Mouse (Mus musculus): ENCODE data around the gene Upk3a. TPM values are rescaled to one million over a fixed set of nuclear protein-coding genes. Genes with fewer than 3 reads are reported as not detected.

Upk3a gene
- polyA plus RNA-seq, 1 experiment from 2014 or later, result 0.23 TPM

DNA sequence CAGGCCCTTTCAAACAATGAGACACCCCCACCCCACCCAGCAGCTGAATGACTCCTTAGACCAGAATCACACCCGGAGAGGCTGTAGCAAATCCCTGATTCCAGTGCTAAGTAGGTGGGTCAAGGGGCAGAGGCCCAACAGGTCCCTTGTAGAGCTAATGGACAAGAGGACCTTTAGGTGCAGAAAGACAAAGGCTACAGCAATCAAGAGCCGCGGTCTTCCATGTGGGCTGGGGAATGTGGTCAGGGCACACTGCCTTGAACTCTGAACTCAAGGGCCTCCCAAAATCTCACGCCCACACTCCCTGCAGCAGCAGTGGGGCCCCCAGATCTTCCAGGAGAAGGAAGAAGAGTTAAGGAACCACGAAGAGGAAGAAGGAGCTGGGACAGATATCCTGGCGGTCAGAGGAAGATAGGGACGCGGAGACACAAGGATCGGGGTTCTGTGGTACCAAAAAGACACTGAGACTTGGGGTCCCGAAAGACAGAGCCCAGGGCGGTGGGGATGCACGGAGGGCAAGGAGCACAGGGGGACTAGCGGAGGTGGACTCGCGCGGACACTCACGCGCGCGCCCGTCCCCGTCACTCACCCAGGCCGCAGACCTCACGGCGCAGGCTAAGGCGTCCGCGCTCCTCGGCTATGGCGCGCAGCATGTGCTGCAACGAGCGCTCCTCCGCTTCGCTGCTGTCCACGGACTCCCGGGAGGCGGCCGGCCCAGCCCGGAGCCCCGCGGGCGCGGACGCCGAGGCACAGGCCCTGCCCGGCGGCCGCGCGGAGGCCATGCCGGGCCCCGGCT, 29.7 kb upstream of the Upk3a start:
- Histone ChIP-seq H3K27me3 (0 out of 2 replicates have a peak, but pooled peaks cover 4% of the 10 kb centered on the region), H3K36me3 (no peaks in the 10 kb centered on the region), H3K9me3 (replicated peaks) (no peaks in the 10 kb centered on the region), H3K4me2 (peak overlapping the region; percentile 89), H3K4me1 (replicated peaks) (peaks cover 17% of the 10 kb centered on the region), H3K4me3 (peak overlapping the region; percentile 85), H3K9ac (peak overlapping the region; percentile 95), H3K27ac (peak overlapping the region; percentile 61)
- under 1% methylated on average over 47 of the region's 53 CpGs for WGBS
- ATAC-seq (replicated peaks; ENCODE audit: insufficient number of reproducible peaks, insufficient read depth, low FRiP score, low read depth), result peak; percentile 42

DNA sequence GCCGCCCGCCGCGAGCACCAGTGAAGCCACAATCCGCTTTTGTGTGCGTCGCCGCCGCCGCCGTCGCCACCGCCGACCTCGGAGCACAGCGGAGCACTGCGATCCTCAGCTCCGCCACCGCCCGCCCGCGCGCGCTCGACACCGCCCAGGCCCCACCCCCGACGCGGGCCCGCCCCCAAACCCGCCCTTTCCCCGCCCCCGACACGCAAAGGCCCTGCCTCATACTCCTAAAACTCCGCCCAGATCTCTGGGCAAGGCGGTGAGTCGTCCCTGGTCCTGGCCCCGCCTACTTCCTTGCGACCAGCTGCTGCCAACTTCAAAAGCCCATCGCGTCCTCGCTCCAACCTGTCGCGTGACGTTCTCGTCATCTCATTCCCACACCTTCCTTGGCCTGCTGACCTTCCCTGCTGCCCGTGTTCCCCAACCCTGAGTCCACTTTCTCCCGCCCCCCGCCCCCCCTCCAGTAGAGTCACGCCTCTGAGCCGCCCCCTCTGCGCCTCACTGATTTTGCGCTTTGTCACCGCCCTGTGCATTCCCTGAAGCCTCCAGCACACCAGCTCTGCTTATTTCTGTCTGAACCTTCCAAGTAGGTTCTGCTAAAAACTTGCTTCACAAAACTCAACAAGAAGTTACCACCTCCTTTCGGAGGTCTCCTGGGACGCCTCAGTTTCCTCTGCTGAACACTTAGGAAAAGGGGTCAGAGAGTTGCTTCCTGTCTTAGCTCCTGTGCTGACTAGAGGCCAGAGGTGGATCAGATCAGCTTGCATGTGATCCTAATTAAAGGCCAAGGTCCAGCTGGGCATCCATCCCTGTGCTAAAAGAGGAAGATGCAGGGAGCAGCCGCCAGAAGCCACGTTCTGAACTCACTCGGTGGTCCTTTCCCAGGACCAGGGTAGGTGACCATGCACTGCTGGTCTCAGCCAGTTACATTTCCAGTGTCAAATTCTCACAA, 28.8 kb upstream of the Upk3a start, which contains the start of gene 5031439G07Rik:
Gene 5031439G07Rik (minus strand): TSS at position 678 of the 952 bp plus-strand sequence.
- Histone ChIP-seq H3K27me3 (0 out of 2 replicates have a peak, but pooled peaks cover 4% of the 10 kb centered on the region), H3K4me1 (replicated peaks) (peaks cover 17% of the 10 kb centered on the region), H3K9me3 (replicated peaks) (no peaks in the 10 kb centered on the region), H3K36me3 (no peaks in the 10 kb centered on the region), H3K27ac (peak within 1 kb of the TSS; percentile 77), H3K9ac (peak within 1 kb of the TSS; percentile 95), H3K4me3 (peak within 1 kb of the TSS; percentile 85), H3K4me2 (peak within 1 kb of the TSS; percentile 89)
- under 1% methylated on average over 54 of the region's 59 CpGs for WGBS
- peak; percentile 94 for ATAC-seq (replicated peaks; ENCODE audit: insufficient number of reproducible peaks, insufficient read depth, low FRiP score, low read depth)

DNA sequence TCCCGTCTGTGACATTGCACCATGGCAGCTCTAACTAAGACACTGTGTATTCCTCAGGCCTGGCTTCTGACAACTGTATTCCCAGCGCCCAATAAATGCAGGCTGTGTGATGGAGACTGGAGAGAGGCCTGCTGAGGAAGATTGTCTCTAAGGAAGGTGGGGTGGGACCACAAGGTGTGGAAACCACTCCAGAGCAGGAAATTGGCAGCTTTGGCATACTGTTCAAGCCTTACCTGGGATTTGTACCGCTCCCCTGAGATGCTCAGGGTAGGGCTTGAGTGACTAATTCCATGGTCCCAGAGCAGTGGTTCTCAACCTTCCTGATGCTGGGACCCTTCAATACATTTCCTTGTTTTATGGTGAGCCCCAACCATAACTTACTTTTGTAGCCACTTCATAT, 27.8 kb upstream of the Upk3a start:
- 62% methylated on average over 3 of the region's 3 CpGs for WGBS
- Histone ChIP-seq H3K27me3 (0 out of 2 replicates have a peak, but pooled peaks cover 4% of the 10 kb centered on the region), H3K9me3 (replicated peaks) (no peaks in the 10 kb centered on the region), H3K9ac (no peak overlapping the region), H3K27ac (no peak overlapping the region), H3K4me3 (no peak overlapping the region), H3K4me2 (no peak overlapping the region), H3K36me3 (no peaks in the 10 kb centered on the region), H3K4me1 (replicated peaks) (peaks cover 17% of the 10 kb centered on the region)
- no peak for ATAC-seq (replicated peaks; ENCODE audit: insufficient number of reproducible peaks, insufficient read depth, low FRiP score, low read depth)

DNA sequence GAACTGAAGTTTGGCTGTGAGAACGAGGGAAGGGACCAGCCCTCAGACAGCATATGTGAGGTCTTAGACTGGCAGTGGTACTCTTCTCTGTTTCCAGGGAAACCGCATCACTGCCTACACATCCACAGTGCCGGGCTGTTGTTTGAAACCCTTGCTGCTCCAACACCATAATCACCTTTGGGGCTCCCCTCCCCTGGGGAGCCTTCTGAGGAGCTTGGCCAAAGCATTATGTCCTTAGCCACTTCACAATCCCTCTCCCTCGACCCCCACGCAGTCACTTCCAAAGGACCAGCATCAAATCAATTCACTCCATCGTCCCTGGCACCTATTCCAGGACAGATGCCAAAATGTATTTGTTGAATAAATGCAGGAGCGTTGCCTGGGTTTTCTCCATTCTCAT, 27.2 kb upstream of the Upk3a start:
- peaks cover 20% of the 10 kb centered on the region for H3K4me1 ChIP-seq (replicated peaks)
- no peak overlapping the region for H3K4me3 ChIP-seq
- no peak overlapping the region for H3K4me2 ChIP-seq
- H3K9me3 ChIP-seq (replicated peaks), result no peaks in the 10 kb centered on the region
- H3K36me3 ChIP-seq, result no peaks in the 10 kb centered on the region
- H3K27me3 ChIP-seq, result 0 out of 2 replicates have a peak, but pooled peaks cover 4% of the 10 kb centered on the region
- 68% methylated on average over 7 of the region's 7 CpGs for WGBS
- no peak overlapping the region for H3K27ac ChIP-seq
- H3K9ac ChIP-seq, result no peak overlapping the region
- no peak for ATAC-seq (replicated peaks; ENCODE audit: insufficient number of reproducible peaks, insufficient read depth, low FRiP score, low read depth)

DNA sequence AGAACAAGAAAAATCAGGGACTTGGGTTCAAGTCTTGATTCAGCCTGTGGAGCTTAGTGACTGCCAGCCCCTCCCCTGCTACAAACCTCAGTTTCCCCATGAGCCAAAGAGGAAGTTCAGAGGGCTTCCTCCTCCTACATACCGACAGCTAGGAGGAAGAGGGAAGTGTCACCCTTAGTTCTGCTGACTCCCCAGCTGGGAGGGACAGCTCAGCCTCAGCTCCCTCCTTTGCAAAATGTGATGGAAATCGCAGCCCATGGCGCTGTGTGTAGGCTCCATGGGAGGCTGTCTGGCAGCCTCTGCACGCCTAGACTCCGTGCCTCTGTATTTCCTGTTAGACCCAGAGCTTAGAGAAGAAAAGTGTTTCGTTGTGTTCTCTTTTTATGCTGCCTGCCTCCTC, 22.4 kb upstream of the Upk3a start:
- Histone ChIP-seq H3K27ac (no peak overlapping the region), H3K9ac (no peak overlapping the region), H3K27me3 (no peaks in the 10 kb centered on the region), H3K4me3 (no peak overlapping the region), H3K4me2 (no peak overlapping the region), H3K4me1 (replicated peaks) (peaks cover 3% of the 10 kb centered on the region; the same call in 1 of the 2 replicates), H3K36me3 (no peaks in the 10 kb centered on the region), H3K9me3 (replicated peaks) (no peaks in the 10 kb centered on the region)
- 17% methylated on average over 6 of the region's 6 CpGs for WGBS
- ATAC-seq (replicated peaks; ENCODE audit: insufficient number of reproducible peaks, insufficient read depth, low FRiP score, low read depth), result no peak

DNA sequence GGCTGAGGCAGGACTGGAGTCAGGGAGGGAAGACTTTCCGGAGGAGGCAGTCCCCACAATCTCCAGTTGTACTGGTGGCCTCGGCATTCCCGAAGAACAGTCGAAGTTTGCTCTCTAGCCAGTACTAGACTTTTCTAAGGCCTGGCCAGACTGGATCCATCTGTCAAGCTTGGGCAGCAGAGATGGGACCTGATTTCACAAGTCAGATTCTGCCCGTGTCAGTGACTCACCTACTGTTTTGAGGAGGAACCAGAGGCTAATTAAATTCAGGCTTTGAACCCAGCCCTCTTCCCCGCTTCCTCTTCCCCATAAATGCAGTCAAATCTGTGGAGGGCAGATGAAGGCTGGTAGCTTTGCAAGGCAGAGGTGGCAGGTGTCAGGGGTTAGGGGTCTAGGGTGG, 21.9 kb upstream of the Upk3a start:
- H3K4me1 ChIP-seq (replicated peaks), result peaks cover 3% of the 10 kb centered on the region; the same call in 1 of the 2 replicates
- 28% methylated on average over 6 of the region's 6 CpGs for WGBS
- H3K9me3 ChIP-seq (replicated peaks), result no peaks in the 10 kb centered on the region

DNA sequence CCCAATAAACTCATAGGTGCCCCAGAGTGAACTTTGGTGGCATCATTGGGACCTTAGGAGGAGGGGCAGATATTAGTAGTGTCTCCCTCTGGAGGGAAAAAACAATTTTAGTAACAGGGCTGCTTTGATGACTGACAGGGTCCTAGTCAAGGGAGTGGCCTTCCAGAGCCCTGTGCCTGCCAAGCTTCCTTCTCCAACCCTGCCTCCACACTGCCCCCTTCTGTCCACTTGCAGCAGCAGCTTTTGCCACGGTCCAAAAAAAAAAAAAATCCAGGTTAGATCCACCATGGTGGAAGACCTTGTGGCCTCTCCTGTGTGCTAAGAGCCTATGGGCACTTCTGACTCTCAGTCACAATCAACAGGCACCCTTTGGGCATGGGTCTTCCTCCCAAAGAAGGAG, 21.0 kb upstream of the Upk3a start:
- H3K27ac ChIP-seq, result no peak overlapping the region
- H3K9me3 ChIP-seq (replicated peaks), result no peaks in the 10 kb centered on the region
- ATAC-seq (replicated peaks; ENCODE audit: insufficient number of reproducible peaks, insufficient read depth, low FRiP score, low read depth), result 0 out of 2 replicates have a peak, but pooled peaks have one; percentile 39
- no peak overlapping the region for H3K9ac ChIP-seq
- H3K27me3 ChIP-seq, result no peaks in the 10 kb centered on the region; the same call in 1 of the 2 replicates
- WGBS, result 0% methylated on average over 1 of the region's 1 CpGs
- no peaks in the 10 kb centered on the region for H3K36me3 ChIP-seq
- no peak overlapping the region for H3K4me3 ChIP-seq
- no peak overlapping the region for H3K4me2 ChIP-seq
- H3K4me1 ChIP-seq (replicated peaks), result peaks cover 3% of the 10 kb centered on the region; the same call in 1 of the 2 replicates

More for the DNA sequence above, 21.9 kb upstream of the Upk3a start:
- H3K27ac ChIP-seq, result no peak overlapping the region
- H3K4me2 ChIP-seq, result no peak overlapping the region
- no peaks in the 10 kb centered on the region; the same call in 1 of the 2 replicates for H3K27me3 ChIP-seq
- ATAC-seq (replicated peaks; ENCODE audit: insufficient number of reproducible peaks, insufficient read depth, low FRiP score, low read depth), result no peak
- no peak overlapping the region for H3K4me3 ChIP-seq
- no peaks in the 10 kb centered on the region for H3K36me3 ChIP-seq
- H3K9ac ChIP-seq, result no peak overlapping the region

DNA sequence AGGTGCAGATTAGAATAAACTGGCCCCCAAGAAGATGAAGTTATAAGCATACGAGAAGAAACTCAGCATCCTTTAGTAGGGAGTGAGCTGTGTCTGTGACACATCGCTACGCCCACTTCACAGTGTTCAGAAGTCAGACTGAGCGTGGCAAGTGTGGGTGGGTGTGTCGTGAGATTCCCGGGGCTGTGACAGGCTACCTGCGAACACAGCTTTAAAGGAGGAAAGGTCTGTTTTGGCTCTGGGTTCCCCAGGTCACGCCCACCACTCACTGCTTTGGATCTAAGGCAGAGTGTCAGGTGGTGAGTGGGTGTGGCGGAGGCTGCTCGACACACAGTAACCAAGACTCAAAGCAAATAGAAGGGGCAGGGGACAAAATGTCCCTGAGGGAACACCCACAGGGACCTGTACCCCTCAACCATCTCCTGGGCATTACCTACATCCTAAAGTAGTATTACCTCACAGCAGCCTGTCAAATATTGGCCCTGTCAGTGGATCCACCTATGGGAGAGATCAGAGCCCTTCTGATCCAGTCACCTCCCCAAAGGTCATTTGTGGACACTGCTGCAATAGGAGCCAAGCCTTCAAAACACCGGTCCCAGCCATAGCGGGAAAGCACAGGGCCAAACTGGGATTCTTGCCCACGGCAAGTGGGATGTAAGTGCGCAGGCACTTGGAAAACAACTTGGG, 19.0 kb upstream of the Upk3a start:
- Histone ChIP-seq H3K27me3 (no peaks in the 10 kb centered on the region; the same call in 1 of the 2 replicates), H3K36me3 (no peaks in the 10 kb centered on the region), H3K4me3 (no peak overlapping the region), H3K9me3 (replicated peaks) (no peaks in the 10 kb centered on the region), H3K27ac (no peak overlapping the region), H3K9ac (no peak overlapping the region), H3K4me2 (no peak overlapping the region), H3K4me1 (replicated peaks) (peaks cover 3% of the 10 kb centered on the region; the same call in 1 of the 2 replicates)
- WGBS, result 57% methylated on average over 14 of the region's 14 CpGs
- ATAC-seq (replicated peaks; ENCODE audit: insufficient number of reproducible peaks, insufficient read depth, low FRiP score, low read depth), result no peak

DNA sequence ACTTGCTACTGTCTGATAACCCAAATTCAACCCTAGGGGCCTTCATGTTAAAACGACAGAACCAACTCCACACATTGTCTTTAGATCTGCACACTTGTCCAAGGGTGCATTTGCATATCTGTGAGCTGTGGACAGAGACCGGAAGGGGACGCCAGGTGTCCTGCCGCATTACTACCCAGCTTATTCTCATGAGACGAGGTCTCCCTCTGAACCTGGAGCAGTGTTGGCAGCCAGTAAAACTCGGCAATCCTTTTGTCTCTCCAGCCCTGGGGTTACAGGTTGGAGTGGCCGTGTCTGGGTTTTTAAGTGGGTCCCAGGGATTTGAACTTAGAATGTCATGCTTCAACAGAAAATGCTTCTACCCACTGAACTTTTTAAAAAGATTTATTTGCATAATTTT, 17.0 kb upstream of the Upk3a start:
- Histone ChIP-seq H3K27ac (no peak overlapping the region), H3K4me2 (no peak overlapping the region), H3K4me3 (no peak overlapping the region), H3K9me3 (replicated peaks) (no peaks in the 10 kb centered on the region), H3K4me1 (replicated peaks) (no peaks in the 10 kb centered on the region), H3K27me3 (no peaks in the 10 kb centered on the region; the same call in 1 of the 2 replicates), H3K36me3 (no peaks in the 10 kb centered on the region), H3K9ac (no peak overlapping the region)
- ATAC-seq (replicated peaks; ENCODE audit: insufficient number of reproducible peaks, insufficient read depth, low FRiP score, low read depth), result no peak
- 61% methylated on average over 7 of the region's 7 CpGs for WGBS

DNA sequence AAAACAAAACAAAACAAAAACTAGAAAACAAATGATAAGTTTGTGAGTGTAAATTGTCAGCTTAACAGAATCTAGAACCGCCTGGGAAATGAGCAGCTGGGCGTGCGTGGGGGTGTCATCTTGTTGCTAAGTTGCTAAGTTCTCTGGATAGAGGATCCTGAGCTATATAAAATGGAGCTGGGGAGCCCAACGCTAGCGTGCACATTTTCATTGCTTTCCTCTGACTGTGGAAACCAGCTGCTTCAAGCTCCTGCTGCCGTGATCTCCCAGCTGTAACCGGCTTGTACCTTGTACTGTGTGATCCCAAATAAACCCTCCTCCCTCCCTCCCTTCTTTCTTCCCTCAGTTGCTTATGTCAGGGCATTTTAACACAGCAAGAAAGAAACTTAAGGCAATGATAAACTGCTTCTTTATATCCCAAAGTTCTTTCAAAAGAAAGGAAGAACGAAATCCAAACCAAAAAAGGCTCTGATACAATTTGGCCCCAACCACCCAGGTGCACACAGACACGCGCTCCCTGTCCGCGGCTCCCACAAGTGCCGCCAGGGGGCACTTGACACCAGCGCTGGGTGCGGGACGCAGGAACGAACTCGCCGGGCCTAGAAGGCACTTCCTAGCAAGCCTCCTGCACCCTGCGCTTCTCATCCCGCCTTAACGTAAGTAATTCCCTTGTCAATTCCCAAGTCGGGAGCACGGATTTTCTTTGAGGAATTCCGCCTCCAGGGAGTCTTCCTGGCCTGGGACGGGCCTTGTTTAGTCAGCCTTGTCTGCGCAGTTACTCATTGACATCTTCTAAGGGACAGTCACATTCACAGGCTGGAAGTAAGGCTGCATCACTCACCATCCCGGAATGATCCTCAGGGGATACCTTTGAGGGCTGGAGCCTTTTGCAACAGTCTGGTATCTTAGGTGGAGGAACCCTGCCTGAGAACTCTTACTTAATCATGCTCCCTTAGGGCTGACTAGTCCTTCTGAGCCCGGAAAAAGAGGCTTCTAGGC, 15.7 kb upstream of the Upk3a start:
- H3K4me3 ChIP-seq, result no peak overlapping the region
- no peaks in the 10 kb centered on the region; the same call in 1 of the 2 replicates for H3K27me3 ChIP-seq
- no peaks in the 10 kb centered on the region for H3K4me1 ChIP-seq (replicated peaks)
- no peaks in the 10 kb centered on the region for H3K9me3 ChIP-seq (replicated peaks)
- H3K9ac ChIP-seq, result no peak overlapping the region
- ATAC-seq (replicated peaks; ENCODE audit: insufficient number of reproducible peaks, insufficient read depth, low FRiP score, low read depth), result no peak; the same call in 1 of the 2 replicates
- 17% methylated on average over 29 of the region's 29 CpGs for WGBS
- H3K27ac ChIP-seq, result no peak overlapping the region
- no peak overlapping the region for H3K4me2 ChIP-seq
- H3K36me3 ChIP-seq, result no peaks in the 10 kb centered on the region

Data from heart, embryonic 15.5 days (tissue).